Mouse (Mus musculus) ES-Bruce4 (cell line): ENCODE data around the gene Armh2.

Experiments
- CTCF ChIP-seq: IDR thresholded peaks from one replicate; pipeline ENCODE4 v1.8.1; 2011; ENCODE audit warnings: low read depth, low read length
- EP300 ChIP-seq: IDR thresholded peaks from 2 replicates; pipeline ENCODE4 v1.6.1; 2011; ENCODE audit warnings: low read depth, low read length; ENCODE audit not compliant: insufficient read depth
- POLR2A ChIP-seq: IDR thresholded peaks from one replicate; pipeline ENCODE4 v1.8.1; 2011; ENCODE audit warnings: low read length; ENCODE audit not compliant: insufficient read depth

- TF ChIP-seq POLR2A (no peak), CTCF (no peak), EP300 (no peak)
Measured at GRCm38 (mm10) chr13:24702128-24702527, 38.9 kb upstream of the Armh2 start.
